Mouse (Mus musculus) v-Abl transformed pro-B cells (cell line): ENCODE data around the gene Gabrb1.

Experiments used
- in situ Hi-C, 2 experiments: fragments of 400-800 bp; cut with MboI; formaldehyde crosslinking; loops; one replicate each; pipeline ENCODE4 v1.15.1; 2025; ENCODE audit not compliant: unreplicated experiment in 2 of 2

Gene Gabrb1

GRCm38 (mm10) chr5:71657482-71658114 lies at the start of gene Gabrb1:
TSS of gene Gabrb1 (plus strand) at chr5:71658113.
- in situ Hi-C loops: no loop called here

DNA sequence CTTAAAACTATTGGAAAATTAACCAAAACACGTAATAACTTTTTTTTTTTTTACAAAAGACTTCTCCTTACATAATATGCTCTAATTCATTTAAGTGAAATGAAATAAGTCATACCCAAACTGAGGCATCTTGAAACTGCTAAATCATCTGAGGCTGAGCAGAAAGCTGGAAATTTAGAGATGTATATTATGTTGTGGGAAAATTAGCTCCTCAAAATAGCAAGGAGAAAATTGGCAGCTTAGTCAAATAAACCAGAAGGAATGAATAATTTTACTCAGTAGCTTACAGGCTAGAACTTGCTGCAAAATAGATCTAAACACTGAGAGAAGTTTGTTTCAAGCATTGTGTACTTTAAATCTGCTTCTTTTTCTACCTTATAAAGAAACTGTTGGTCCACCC lies 49.2 kb upstream of the Gabrb1 start:
- in situ Hi-C loops: no loop called here

GRCm38 (mm10) chr5:71614311-71614710 lies 43.6 kb upstream of the Gabrb1 start:
- in situ Hi-C loops: no loop called here

GRCm38 (mm10) chr5:71616734-71617133 lies 41.2 kb upstream of the Gabrb1 start:
- in situ Hi-C loops: no loop called here

- in situ Hi-C loops: no loop called here
Measured at GRCm38 (mm10) chr5:71627820-71628219, 30.1 kb upstream of the Gabrb1 start.

- in situ Hi-C loops: no loop called here
Measured at GRCm38 (mm10) chr5:71639804-71640203, 18.1 kb upstream of the Gabrb1 start.

GRCm38 (mm10) chr5:71648108-71648507 lies 9.8 kb upstream of the Gabrb1 start:
- in situ Hi-C loops: no loop called here

DNA sequence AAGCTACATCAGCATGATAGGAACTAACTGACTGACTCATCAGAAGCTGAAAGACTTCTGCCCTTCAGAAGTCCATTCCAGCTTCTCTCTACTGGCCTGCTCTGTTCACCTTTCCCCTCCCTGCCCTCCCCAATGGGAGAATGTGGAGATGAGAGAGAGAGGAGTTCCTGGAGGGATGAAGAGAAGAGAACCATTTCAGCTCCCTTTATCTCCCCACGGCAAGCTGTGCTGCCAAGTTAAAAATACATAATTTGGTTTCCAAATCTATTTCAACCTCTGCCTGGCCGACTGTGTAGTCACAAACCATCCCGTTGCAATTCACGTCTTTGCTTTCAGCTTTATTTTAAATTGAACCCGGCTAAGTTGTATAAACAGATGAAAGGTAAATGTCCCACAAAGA lies 3.9 kb upstream of the Gabrb1 start:
- in situ Hi-C loops: no loop called here

DNA sequence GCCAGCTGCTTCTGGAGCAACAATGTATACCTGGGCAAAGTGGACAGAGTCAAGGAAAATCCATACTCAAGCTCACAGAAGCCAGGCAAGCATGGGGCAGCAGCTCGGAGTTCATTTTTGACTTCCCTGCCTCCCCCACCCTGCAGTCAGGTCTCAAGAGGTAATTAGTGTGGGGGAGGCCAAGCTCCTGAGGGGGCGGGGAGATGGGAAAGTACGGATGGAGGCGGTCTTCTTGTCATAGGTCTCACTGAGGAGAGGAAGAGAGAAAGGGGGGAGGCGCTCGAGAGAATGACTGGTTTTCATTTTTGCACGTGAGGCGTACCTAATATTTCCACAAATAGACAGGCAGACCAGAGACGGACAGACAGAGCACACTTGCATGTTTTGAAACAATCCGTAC lies 1.1 kb upstream of the Gabrb1 start:
- in situ Hi-C loops: no loop called here

GRCm38 (mm10) chr5:71658115-71658497 lies 193 bp downstream of the Gabrb1 start, which contains the start of gene Gabra4:
TSS of gene Gabra4 (minus strand) at chr5:71658308.
- in situ Hi-C loops: no loop called here

DNA sequence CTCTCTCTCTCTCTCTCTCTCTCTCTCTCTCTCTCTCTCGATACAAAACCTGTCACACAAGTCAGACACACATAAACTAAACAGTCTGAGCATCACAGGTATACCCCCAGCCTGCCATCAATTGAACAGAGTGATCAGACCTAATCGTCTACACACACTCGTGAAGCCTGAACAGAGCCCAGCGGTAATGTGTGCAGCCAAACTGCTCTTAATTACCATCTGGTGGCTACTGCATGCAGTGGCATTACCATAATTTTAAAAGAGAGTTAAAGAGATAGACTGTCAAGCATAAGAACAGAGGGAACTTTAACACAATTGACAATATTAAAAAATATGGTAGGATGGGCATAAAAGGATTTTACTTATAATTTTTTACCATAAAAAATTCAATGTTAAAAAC lies 7.7 kb downstream of the Gabrb1 start:
- in situ Hi-C loops: no loop called here

DNA sequence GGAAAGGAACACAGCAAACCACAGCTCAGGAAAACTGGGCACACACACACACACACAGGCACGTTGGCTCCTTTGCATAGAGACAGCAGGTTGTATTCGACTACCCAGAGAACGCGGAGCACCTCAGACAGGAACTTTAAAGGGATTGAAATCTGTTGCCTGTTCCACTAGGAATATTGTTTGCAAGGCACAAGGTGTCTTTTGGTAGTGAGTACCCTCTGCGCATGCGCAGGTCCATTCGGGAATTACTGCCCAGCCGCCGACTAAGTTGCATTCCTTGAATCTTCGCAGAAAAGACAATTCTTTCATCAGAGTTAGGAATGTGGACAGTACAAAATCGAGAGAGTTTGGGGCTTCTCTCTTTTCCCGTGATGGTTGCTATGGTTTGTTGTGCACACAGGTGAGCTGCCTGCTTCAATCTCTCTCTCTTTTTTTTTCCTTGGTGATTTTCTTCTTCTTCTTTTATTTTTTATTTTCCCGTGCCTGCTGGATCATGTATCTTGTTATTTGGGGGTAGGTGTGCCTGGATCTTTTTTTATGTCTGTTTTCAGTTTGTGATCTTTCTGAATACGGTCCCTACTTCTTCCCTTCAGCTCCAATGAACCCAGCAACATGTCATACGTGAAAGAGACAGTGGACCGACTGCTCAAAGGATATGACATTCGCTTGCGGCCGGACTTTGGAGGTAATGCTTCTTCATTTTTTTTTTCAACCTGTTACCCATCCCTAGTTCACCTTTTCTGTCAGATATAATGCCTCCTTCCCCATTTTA lies 42.0 kb downstream of the Gabrb1 start:
- in situ Hi-C loops: no loop called here

DNA sequence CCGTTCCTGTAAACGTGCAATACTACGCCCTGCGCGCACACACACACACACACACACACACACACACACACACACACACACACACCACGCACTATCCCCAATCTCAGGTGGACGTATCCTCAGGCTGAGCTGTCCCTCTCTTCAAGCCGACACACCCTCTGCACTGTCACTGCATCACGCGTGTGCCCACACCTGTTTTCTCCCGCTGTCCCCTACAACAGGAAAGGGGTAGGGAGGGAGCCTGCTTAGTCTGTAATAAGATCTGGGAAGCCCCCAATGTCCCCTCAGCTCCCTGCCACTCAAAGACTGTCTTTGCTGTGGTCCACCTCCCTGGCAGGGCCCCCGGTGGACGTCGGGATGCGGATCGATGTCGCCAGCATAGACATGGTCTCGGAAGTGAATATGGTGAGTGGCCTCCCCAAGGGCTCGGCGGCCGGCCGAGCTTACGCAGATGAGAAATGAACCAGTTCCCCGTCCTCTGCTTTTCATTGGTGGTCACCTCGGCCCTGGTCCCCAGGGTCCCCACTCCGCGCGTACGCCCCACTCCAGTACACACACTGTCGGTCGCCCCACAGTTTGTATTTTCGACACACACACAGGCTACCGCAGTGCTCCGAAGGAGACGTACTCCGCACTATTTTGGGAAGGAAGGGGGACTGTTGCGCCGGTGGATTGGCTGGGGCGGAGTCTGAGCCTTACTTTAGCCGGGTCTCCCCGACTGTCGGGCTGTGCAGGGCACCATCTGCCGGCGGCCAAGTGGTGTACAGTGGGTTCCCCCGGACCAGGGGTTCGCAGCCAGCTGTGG lies 42.8 kb downstream of the Gabrb1 start:
- in situ Hi-C loops: no loop called here

GRCm38 (mm10) chr5:71701273-71701614 lies 43.3 kb downstream of the Gabrb1 start:
- in situ Hi-C loops: no loop called here

- in situ Hi-C loops: no loop called here
Measured at GRCm38 (mm10) chr5:71732931-71733792, 75.2 kb downstream of the Gabrb1 start.

DNA sequence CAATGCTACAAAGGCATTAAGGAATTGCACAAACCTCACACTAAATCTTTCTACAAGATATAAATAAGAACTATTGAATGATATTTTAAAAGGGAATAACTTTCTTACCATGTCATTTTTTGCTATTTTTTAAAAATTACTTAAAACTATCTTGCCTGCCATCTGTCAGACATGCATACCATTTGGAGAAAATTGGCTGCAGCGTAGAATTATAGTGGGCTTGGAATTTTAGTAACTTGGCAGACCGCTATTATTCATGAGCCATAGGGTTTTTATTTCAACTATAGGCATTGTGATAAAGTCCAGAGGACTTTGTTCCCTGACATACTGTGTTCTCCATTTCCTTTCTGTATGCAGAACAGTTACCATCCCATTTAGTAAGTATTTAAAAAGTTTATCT lies 89.5 kb downstream of the Gabrb1 start:
- in situ Hi-C loops: no loop called here

- in situ Hi-C loops: no loop called here
Measured at GRCm38 (mm10) chr5:71753966-71754365, 96.1 kb downstream of the Gabrb1 start.

DNA sequence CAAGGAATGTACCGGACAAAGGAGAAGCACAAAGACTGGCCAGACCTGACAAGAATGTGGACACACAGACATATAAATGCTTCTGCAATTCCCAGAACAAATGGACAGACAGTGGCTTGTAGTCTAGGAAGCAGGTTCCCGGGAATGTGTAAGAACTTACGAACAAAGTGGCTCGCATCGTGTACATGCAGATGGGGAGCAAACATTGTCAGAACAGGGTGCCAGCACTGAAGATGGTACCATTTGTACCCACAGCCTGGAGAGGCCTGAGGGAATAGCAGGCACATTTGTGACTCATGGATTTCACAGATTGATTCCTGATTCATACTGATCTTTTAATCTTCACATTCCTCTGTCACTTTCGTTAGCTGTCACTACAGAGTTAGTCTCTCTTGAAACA lies 103.2 kb downstream of the Gabrb1 start:
- in situ Hi-C loops: no loop called here

DNA sequence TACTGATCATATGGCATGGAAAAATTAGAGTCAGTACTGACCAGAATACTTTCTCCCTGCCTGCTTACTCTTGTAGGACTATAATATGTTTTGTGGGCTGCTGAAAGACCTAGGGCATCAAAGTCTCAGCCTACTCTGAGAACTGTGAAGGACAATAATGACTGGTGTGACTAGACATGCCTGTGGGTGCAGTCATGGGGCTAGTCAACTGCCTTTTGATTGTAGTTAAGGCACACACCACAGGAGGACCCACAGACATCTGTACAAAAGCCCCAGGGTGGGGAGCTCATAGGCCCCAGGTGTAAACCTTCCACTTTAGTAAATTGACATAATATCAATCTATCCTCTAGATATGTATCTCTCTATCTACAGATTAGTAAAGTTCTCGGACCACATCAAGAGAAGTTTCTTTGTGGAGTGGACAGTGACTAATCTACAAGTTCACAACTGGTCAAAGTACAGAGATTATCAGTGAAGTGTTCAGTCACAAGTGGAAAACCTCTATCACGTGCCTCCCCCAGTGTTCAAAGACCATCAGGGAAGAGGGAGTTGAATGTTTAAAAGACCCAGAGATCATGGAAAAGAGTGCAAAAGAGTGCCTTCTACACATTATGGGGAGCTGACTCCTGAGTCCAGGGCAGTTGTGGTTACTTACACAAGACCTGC lies 123.7 kb downstream of the Gabrb1 start:
- in situ Hi-C loops: no loop called here

- in situ Hi-C loops: no loop called here
Measured at GRCm38 (mm10) chr5:71822862-71823261, 164.9 kb downstream of the Gabrb1 start.
